Mouse (Mus musculus) intestine, postnatal 0 days (tissue): ENCODE measurements at regions not wholly inside any gene's neighbourhood (a gene's known extent, or its start where the extent isn't known, plus 50 kb on each side); places are given as distances from the start of the nearest gene placed in this dataset.

ENCODE experiments used
- ATAC-seq: fragments of 200-750 bp; cut with Nextera tagmentation; 2 replicates; pipeline ENCODE4 v1.8.0; 2017; ENCODE audit warnings: mild to moderate bottlenecking, moderate TSS enrichment, moderate library complexity
- H3K27ac ChIP-seq: fragments of 300-500 bp; sonication (generic); 2 replicates; pipeline ENCODE4 v1.5.1; 2014; ENCODE audit warnings: mild to moderate bottlenecking, low read depth, low read length, moderate library complexity
- H3K27me3 ChIP-seq: fragments of 300-500 bp; sonication (generic); replicated peaks from 2 replicates; pipeline ENCODE4 v1.6.1; 2014; ENCODE audit warnings: low read length, mixed read lengths; ENCODE audit not compliant: control insufficient read depth, insufficient read depth
- H3K36me3 ChIP-seq: fragments of 300-500 bp; sonication (generic); 2 replicates; pipeline ENCODE4 v1.6.1; 2014; ENCODE audit warnings: mild to moderate bottlenecking, moderate library complexity; ENCODE audit not compliant: control insufficient read depth, insufficient read depth
- H3K4me1 ChIP-seq: fragments of 300-500 bp; sonication (generic); replicated peaks from 2 replicates; pipeline ENCODE4 v1.6.1; 2014; ENCODE audit warnings: antibody characterized with exemption, low read length, mixed read lengths; ENCODE audit not compliant: control insufficient read depth, insufficient read depth
- H3K4me2 ChIP-seq: fragments of 300-500 bp; sonication (generic); replicated peaks from 2 replicates; pipeline ENCODE4 v1.6.1; 2014; ENCODE audit warnings: low read depth, mild to moderate bottlenecking, moderate library complexity
- H3K4me3 ChIP-seq: fragments of 300-500 bp; sonication (generic); 2 replicates; pipeline ENCODE4 v1.5.1; 2014; ENCODE audit warnings: low read depth, low read length
- H3K9ac ChIP-seq: fragments of 300-500 bp; sonication (generic); 2 replicates; pipeline ENCODE4 v1.6.1; 2014; ENCODE audit warnings: mild to moderate bottlenecking, low read depth, low read length
- H3K9me3 ChIP-seq: fragments of 300-500 bp; sonication (generic); 2 replicates; pipeline ENCODE4 v1.6.1; 2016; ENCODE audit warnings: mixed run types; ENCODE audit not compliant: control insufficient read depth
- CTCF ChIP-seq: sonication (generic); IDR thresholded peaks from 2 replicates; pipeline ENCODE4 v1.5.1; 2016; ENCODE audit warnings: low read depth, mild to moderate bottlenecking, control low read depth, antibody characterized with exemption, moderate library complexity
- WGBS: fragments of 180-500 bp; shearing (Covaris S2); extraction: QIAGEN DNeasy Blood & Tissue Kit; methylation state at CpG from one replicate; pipeline ENCODE4 v1.1.7; 2014; 5-methylcytosine and 5-hydroxymethylcytosine counted together

- 63% methylated on average over 3 of the region's 3 CpGs for WGBS
- H3K4me1 ChIP-seq: no peaks in the 10 kb centered on the region
- ATAC-seq: no peak
- TF ChIP-seq CTCF: no peak
- H3K27ac ChIP-seq: no peak overlapping the region
- no peaks in the 10 kb centered on the region for H3K27me3 ChIP-seq
- no peaks in the 10 kb centered on the region for H3K36me3 ChIP-seq
- H3K4me2 ChIP-seq: no peak overlapping the region
- no peak overlapping the region for H3K9ac ChIP-seq
- no peak overlapping the region for H3K4me3 ChIP-seq
- no peaks in the 10 kb centered on the region for H3K9me3 ChIP-seq
Observed at GRCm38 (mm10) chr8:89905588-89905987, 442.6 kb downstream of the Tox3 start.

- H3K9me3 ChIP-seq: no peaks in the 10 kb centered on the region
- no peak for TF ChIP-seq CTCF
- no peaks in the 10 kb centered on the region for H3K36me3 ChIP-seq
- H3K27ac ChIP-seq: no peak overlapping the region
- 76% methylated on average over 1 of the region's 1 CpGs for WGBS
- no peak overlapping the region for H3K4me2 ChIP-seq
- no peaks in the 10 kb centered on the region for H3K4me1 ChIP-seq
- H3K4me3 ChIP-seq: no peak overlapping the region
- no peaks in the 10 kb centered on the region for H3K27me3 ChIP-seq
- H3K9ac ChIP-seq: no peak overlapping the region
- ATAC-seq: no peak
Observed at GRCm38 (mm10) chr8:89903346-89903745, 444.8 kb downstream of the Tox3 start.

- Histone ChIP-seq H3K9ac (no peak overlapping the region), H3K4me2 (no peak overlapping the region), H3K4me3 (no peak overlapping the region), H3K27ac (no peak overlapping the region), H3K36me3 (no peaks in the 10 kb centered on the region), H3K9me3 (no peaks in the 10 kb centered on the region), H3K4me1 (no peaks in the 10 kb centered on the region), H3K27me3 (no peaks in the 10 kb centered on the region)
- TF ChIP-seq CTCF: no peak
- WGBS: 55% methylated on average over 5 of the region's 5 CpGs
- ATAC-seq: no peak
Observed at GRCm38 (mm10) chr8:89872768-89873167, 475.4 kb downstream of the Tox3 start.

- Histone ChIP-seq H3K27ac (no peak overlapping the region), H3K4me3 (no peak overlapping the region), H3K27me3 (no peaks in the 10 kb centered on the region), H3K36me3 (no peaks in the 10 kb centered on the region), H3K9ac (no peak overlapping the region), H3K9me3 (no peaks in the 10 kb centered on the region), H3K4me1 (no peaks in the 10 kb centered on the region), H3K4me2 (no peak overlapping the region)
- no peak for ATAC-seq
- 79% methylated on average over 5 of the region's 5 CpGs for WGBS
- TF ChIP-seq CTCF: no peak
Observed at GRCm38 (mm10) chr8:89871966-89872365, 476.2 kb downstream of the Tox3 start.

- Histone ChIP-seq H3K4me3 (no peak overlapping the region), H3K4me1 (no peaks in the 10 kb centered on the region), H3K27me3 (no peaks in the 10 kb centered on the region), H3K27ac (no peak overlapping the region), H3K9me3 (no peaks in the 10 kb centered on the region), H3K4me2 (no peak overlapping the region), H3K9ac (no peak overlapping the region), H3K36me3 (no peaks in the 10 kb centered on the region)
- no peak for ATAC-seq
- TF ChIP-seq CTCF: no peak
- WGBS: 90% methylated on average over 3 of the region's 3 CpGs
Observed at GRCm38 (mm10) chr8:89859813-89860212, 488.3 kb downstream of the Tox3 start.

- no peak for ATAC-seq
- no peak for TF ChIP-seq CTCF
- H3K4me2 ChIP-seq: no peak overlapping the region
- 74% methylated on average over 7 of the region's 7 CpGs for WGBS
- no peaks in the 10 kb centered on the region for H3K4me1 ChIP-seq
- H3K9me3 ChIP-seq: no peaks in the 10 kb centered on the region
- no peak overlapping the region for H3K4me3 ChIP-seq
- no peaks in the 10 kb centered on the region for H3K27me3 ChIP-seq
- no peak overlapping the region for H3K27ac ChIP-seq
- H3K9ac ChIP-seq: no peak overlapping the region
- H3K36me3 ChIP-seq: no peaks in the 10 kb centered on the region
Observed at GRCm38 (mm10) chr8:89858706-89859385, 489.3 kb downstream of the Tox3 start.

GRCm38 (mm10) chr8:89855556-89855955, 492.6 kb downstream of the Tox3 start:
- Histone ChIP-seq H3K4me3 (no peak overlapping the region), H3K9ac (no peak overlapping the region), H3K9me3 (no peaks in the 10 kb centered on the region), H3K4me1 (no peaks in the 10 kb centered on the region), H3K36me3 (no peaks in the 10 kb centered on the region), H3K27me3 (no peaks in the 10 kb centered on the region), H3K4me2 (no peak overlapping the region), H3K27ac (no peak overlapping the region)
- ATAC-seq: no peak
- 78% methylated on average over 5 of the region's 5 CpGs for WGBS
- TF ChIP-seq CTCF: no peak
